Mouse (Mus musculus): ENCODE measurements around the gene Gdf9. TPM values are rescaled to one million over a fixed set of nuclear protein-coding genes. Genes with fewer than 3 reads are reported as not detected.

The Gdf9 gene
- polyA plus RNA-seq, 1 experiment from 2014 or later = 2.2 TPM

GRCm38 (mm10) chr11:53463551-53464424 is 33.0 kb downstream of the Gdf9 start:
- no peaks in the 10 kb centered on the region for H3K36me3 ChIP-seq
- H3K4me2 ChIP-seq = peak overlapping the region; percentile 95
- H3K27ac ChIP-seq = no peak overlapping the region
- H3K4me1 ChIP-seq = peaks cover 35% of the 10 kb centered on the region
- H3K9me3 ChIP-seq (replicated peaks) = no peaks in the 10 kb centered on the region
- H3K4me3 ChIP-seq (replicated peaks) = peak overlapping the region; percentile 52
- H3K9ac ChIP-seq = peak overlapping the region; percentile 44
- 5% methylated on average over 55 of the region's 55 CpGs for WGBS
- ATAC-seq (replicated peaks; ENCODE audit: low FRiP score) = no peak; the same call in 1 of the 2 replicates
- peaks cover 73% of the 10 kb centered on the region for H3K27me3 ChIP-seq

- Histone ChIP-seq H3K9me3 (replicated peaks) (no peaks in the 10 kb centered on the region), H3K36me3 (no peaks in the 10 kb centered on the region), H3K27ac (no peak overlapping the region), H3K27me3 (peaks cover 90% of the 10 kb centered on the region), H3K4me3 (replicated peaks) (peak overlapping the region; percentile 39), H3K9ac (peak overlapping the region; percentile 39), H3K4me2 (peak overlapping the region; percentile 69), H3K4me1 (peaks cover 47% of the 10 kb centered on the region)
- WGBS = 6% methylated on average over 40 of the region's 40 CpGs
- peak; percentile 61 for ATAC-seq (replicated peaks; ENCODE audit: low FRiP score)
These were observed 35.6 kb downstream of the Gdf9 start for GRCm38 (mm10) chr11:53466231-53466971.

GRCm38 (mm10) chr11:53469294-53469967 is 38.6 kb downstream of the Gdf9 start:
- H3K27me3 ChIP-seq = peaks cover 84% of the 10 kb centered on the region
- no peak overlapping the region for H3K9ac ChIP-seq
- H3K27ac ChIP-seq = no peak overlapping the region
- 0 out of 2 replicates have a peak overlapping the region, but pooled peaks have one; percentile 23 for H3K4me3 ChIP-seq (replicated peaks)
- 44% methylated on average over 16 of the region's 16 CpGs for WGBS
- H3K9me3 ChIP-seq (replicated peaks) = no peaks in the 10 kb centered on the region
- H3K36me3 ChIP-seq = no peaks in the 10 kb centered on the region
- H3K4me1 ChIP-seq = peaks cover 25% of the 10 kb centered on the region
- ATAC-seq (replicated peaks; ENCODE audit: low FRiP score) = no peak
- H3K4me2 ChIP-seq = peak overlapping the region; percentile 56

- peak within 1 kb of the TSS; percentile 18; the same call in 1 of the 2 replicates for H3K9ac ChIP-seq
- H3K4me2 ChIP-seq = peak within 1 kb of the TSS; percentile 56
- peaks cover 84% of the 10 kb centered on the region for H3K27me3 ChIP-seq
- ATAC-seq (replicated peaks; ENCODE audit: low FRiP score) = peak; percentile 64
- H3K9me3 ChIP-seq (replicated peaks) = no peaks in the 10 kb centered on the region
- no peaks in the 10 kb centered on the region for H3K36me3 ChIP-seq
- H3K4me3 ChIP-seq (replicated peaks) = peak within 1 kb of the TSS; percentile 23
- H3K4me1 ChIP-seq = peaks cover 25% of the 10 kb centered on the region
- no peak within 1 kb of the TSS for H3K27ac ChIP-seq
- 3% methylated on average over 29 of the region's 29 CpGs for WGBS
These were observed 39.3 kb downstream of the Gdf9 start, which contains the start of gene Gm9837 for GRCm38 (mm10) chr11:53469968-53470695. Gene Gm9837 (minus strand): TSS chr11:53470479.

- Histone ChIP-seq H3K27ac (no peak overlapping the region), H3K27me3 (peaks cover 88% of the 10 kb centered on the region), H3K36me3 (no peaks in the 10 kb centered on the region), H3K9me3 (replicated peaks) (no peaks in the 10 kb centered on the region), H3K9ac (no peak overlapping the region), H3K4me3 (replicated peaks) (no peak overlapping the region), H3K4me1 (peaks cover 15% of the 10 kb centered on the region), H3K4me2 (no peak overlapping the region)
- 76% methylated on average over 3 of the region's 3 CpGs for WGBS
- no peak for ATAC-seq (replicated peaks; ENCODE audit: low FRiP score)
These were observed 41.9 kb downstream of the Gdf9 start for GRCm38 (mm10) chr11:53472709-53473108.

- no peak for ATAC-seq (replicated peaks; ENCODE audit: low FRiP score)
- Histone ChIP-seq H3K4me3 (replicated peaks) (no peak overlapping the region), H3K9me3 (replicated peaks) (0 out of 2 replicates have a peak, but pooled peaks cover 5% of the 10 kb centered on the region), H3K4me1 (peaks cover 23% of the 10 kb centered on the region), H3K36me3 (no peaks in the 10 kb centered on the region), H3K27me3 (peaks cover 93% of the 10 kb centered on the region), H3K4me2 (no peak overlapping the region), H3K9ac (no peak overlapping the region), H3K27ac (no peak overlapping the region)
- 32% methylated on average over 8 of the region's 8 CpGs for WGBS
These were observed 44.8 kb downstream of the Gdf9 start for GRCm38 (mm10) chr11:53475620-53476019.

GRCm38 (mm10) chr11:53477833-53478232 is 47.0 kb downstream of the Gdf9 start:
- Histone ChIP-seq H3K4me1 (peaks cover 21% of the 10 kb centered on the region), H3K27me3 (peaks cover 93% of the 10 kb centered on the region), H3K36me3 (no peaks in the 10 kb centered on the region), H3K4me3 (replicated peaks) (0 out of 2 replicates have a peak overlapping the region, but pooled peaks have one; percentile 46), H3K9ac (no peak overlapping the region), H3K9me3 (replicated peaks) (0 out of 2 replicates have a peak, but pooled peaks cover 5% of the 10 kb centered on the region), H3K27ac (no peak overlapping the region), H3K4me2 (no peak overlapping the region)
- ATAC-seq (replicated peaks; ENCODE audit: low FRiP score) = no peak
- WGBS = 39% methylated on average over 7 of the region's 7 CpGs

GRCm38 (mm10) chr11:53478383-53479170 is 47.8 kb downstream of the Gdf9 start:
- Histone ChIP-seq H3K4me3 (replicated peaks) (peak overlapping the region; percentile 46), H3K36me3 (no peaks in the 10 kb centered on the region), H3K27me3 (peaks cover 92% of the 10 kb centered on the region), H3K4me1 (peaks cover 21% of the 10 kb centered on the region), H3K9me3 (replicated peaks) (0 out of 2 replicates have a peak, but pooled peaks cover 5% of the 10 kb centered on the region), H3K9ac (peak overlapping the region; percentile 24; the same call in 1 of the 2 replicates), H3K4me2 (peak overlapping the region; percentile 78), H3K27ac (no peak overlapping the region)
- peak; percentile 63 for ATAC-seq (replicated peaks; ENCODE audit: low FRiP score)
- 4% methylated on average over 79 of the region's 79 CpGs for WGBS

GRCm38 (mm10) chr11:53479171-53479782 is 48.5 kb downstream of the Gdf9 start:
- peak overlapping the region; percentile 46 for H3K4me3 ChIP-seq (replicated peaks)
- H3K36me3 ChIP-seq = no peaks in the 10 kb centered on the region
- WGBS = under 1% methylated on average over 49 of the region's 62 CpGs
- peaks cover 21% of the 10 kb centered on the region for H3K4me1 ChIP-seq
- no peak overlapping the region for H3K27ac ChIP-seq
- peak overlapping the region; percentile 24; the same call in 1 of the 2 replicates for H3K9ac ChIP-seq
- 0 out of 2 replicates have a peak, but pooled peaks cover 5% of the 10 kb centered on the region for H3K9me3 ChIP-seq (replicated peaks)
- H3K4me2 ChIP-seq = peak overlapping the region; percentile 78
- peaks cover 85% of the 10 kb centered on the region for H3K27me3 ChIP-seq
- peak; percentile 23; the same call in 1 of the 2 replicates for ATAC-seq (replicated peaks; ENCODE audit: low FRiP score)

- Histone ChIP-seq H3K9ac (peak within 1 kb of the TSS; percentile 24; the same call in 1 of the 2 replicates), H3K27me3 (peaks cover 80% of the 10 kb centered on the region), H3K4me2 (peak within 1 kb of the TSS; percentile 78), H3K27ac (no peak within 1 kb of the TSS), H3K4me3 (replicated peaks) (peak within 1 kb of the TSS; percentile 46), H3K4me1 (peaks cover 21% of the 10 kb centered on the region), H3K36me3 (no peaks in the 10 kb centered on the region), H3K9me3 (replicated peaks) (0 out of 2 replicates have a peak, but pooled peaks cover 5% of the 10 kb centered on the region)
- ATAC-seq (replicated peaks; ENCODE audit: low FRiP score) = peak; percentile 37; the same call in 1 of the 2 replicates
- 3% methylated on average over 40 of the region's 40 CpGs for WGBS
These were observed 49.0 kb downstream of the Gdf9 start, which contains the start of the genes Gm9945 and Sowaha for GRCm38 (mm10) chr11:53479783-53480301. Gene Gm9945 (plus strand): TSS chr11:53480166. Gene Sowaha (minus strand): TSS chr11:53480274.

Measured in kidney, embryonic 15.5 days (tissue).